ENCODE assay signal across 9 mouse cellular contexts in genomic region chr14:60790103-60790502, GRCm38 (mm10). TPM values are rescaled to one million over a fixed set of nuclear protein-coding genes. Genes with fewer than 3 reads are reported as not detected.
DNase-seq lines count a peak whose midpoint lies in the region; ATAC-seq and TF ChIP-seq lines count a peak whose summit lies in the region.
"Had no signal": no experiment of that assay in that cellular context is flagged by ENCODE, and none has a peak within 500 bp of the region (broad histone marks: within the 10 kb centered on the region; RNA-seq: fewer than 3 reads in every experiment).

No protein-coding gene starts in this region.

- H3K4me2 ChIP-seq in heart, embryonic 11.5 days: no peak overlapping the region
- H3K4me2 ChIP-seq in CH12.LX (ENCODE audit: insufficient read depth, low read depth, poor library complexity, severe bottlenecking): no peak overlapping the region
- no peak overlapping the region for H3K4me2 ChIP-seq in forebrain, embryonic 14.5 days (ENCODE audit: low read length)
- no peak overlapping the region for H3K4me2 ChIP-seq in kidney, embryonic 15.5 days
- H3K4me2 ChIP-seq: embryonic facial prominence, embryonic 12.5 days had no signal

- no peak overlapping the region for H3K9ac ChIP-seq in heart, adult 2 months (ENCODE audit: low read depth, low read length)
- no peak overlapping the region for H3K9ac ChIP-seq in heart, embryonic 11.5 days (ENCODE audit: low read depth, low read length)
- H3K9ac ChIP-seq in CH12.LX (ENCODE audit: insufficient read depth, low read depth): no peak overlapping the region
- no peak overlapping the region for H3K9ac ChIP-seq in forebrain, embryonic 14.5 days (ENCODE audit: low read length)
- no peak overlapping the region for H3K9ac ChIP-seq in kidney, embryonic 15.5 days
- H3K9ac ChIP-seq: embryonic facial prominence, embryonic 12.5 days had no signal

- no peaks in the 10 kb centered on the region for H3K36me3 ChIP-seq in heart, adult 2 months (ENCODE audit: control insufficient read depth, insufficient read depth, low read length)
- H3K36me3 ChIP-seq in heart, embryonic 11.5 days (ENCODE audit: control insufficient read depth, insufficient read depth, low read length): no peaks in the 10 kb centered on the region; the same call in 1 of the 2 replicates
- H3K36me3 ChIP-seq in CH12.LX (replicated peaks in 1 of 2; ENCODE audit: control insufficient read depth in 1 of 2, insufficient read depth in 1 of 2, low read length in 1 of 2): peaks cover 46 to 74% of the 10 kb centered on the region in 2 experiments
- peaks cover 34% of the 10 kb centered on the region for H3K36me3 ChIP-seq in forebrain, embryonic 14.5 days (ENCODE audit: control insufficient read depth, insufficient read depth, low read length)
- H3K36me3 ChIP-seq in kidney, embryonic 15.5 days: peaks cover 40% of the 10 kb centered on the region

- no peaks in the 10 kb centered on the region for H3K27me3 ChIP-seq in heart, adult 2 months (ENCODE audit: control insufficient read depth, insufficient read depth, low read length)
- no peaks in the 10 kb centered on the region for H3K27me3 ChIP-seq in heart, embryonic 11.5 days (ENCODE audit: control insufficient read depth, insufficient read depth, low read length)
- H3K27me3 ChIP-seq in CH12.LX (replicated peaks): no peaks in the 10 kb centered on the region
- H3K27me3 ChIP-seq in forebrain, embryonic 14.5 days (replicated peaks; ENCODE audit: control insufficient read depth, insufficient read depth, low read length): no peaks in the 10 kb centered on the region
- H3K27me3 ChIP-seq in kidney, embryonic 15.5 days: no peaks in the 10 kb centered on the region
- H3K27me3 ChIP-seq: embryonic facial prominence, embryonic 12.5 days had no signal

- no peak overlapping the region for H3K27ac ChIP-seq in heart, adult 2 months
- no peak overlapping the region for H3K27ac ChIP-seq in heart, embryonic 11.5 days (ENCODE audit: low read depth, low read length)
- H3K27ac ChIP-seq in CH12.LX (ENCODE audit: insufficient read depth, low read depth): no peak overlapping the region
- H3K27ac ChIP-seq in forebrain, embryonic 14.5 days (ENCODE audit: low read depth, low read length): no peak overlapping the region
- H3K27ac ChIP-seq in kidney, embryonic 15.5 days: no peak overlapping the region
- H3K27ac ChIP-seq: embryonic facial prominence, embryonic 12.5 days had no signal

- TF ChIP-seq CTCF in heart, adult 2 months (IDR thresholded peaks at IDR 0.05): peak; percentile 85
- TF ChIP-seq CTCF in CH12.LX (conservative IDR thresholded peaks at IDR 0.05 in 1 of 2, IDR thresholded peaks at IDR 0.05 in 1 of 2; ENCODE audit: low read depth in 2 of 2, low read length in 2 of 2): peak; percentile 68 to 84

- H3K79me2 ChIP-seq in heart, adult 2 months (replicated peaks; ENCODE audit: control insufficient read depth, insufficient read depth, low read length): no peaks in the 10 kb centered on the region
- H3K79me2 ChIP-seq in CH12.LX (replicated peaks; ENCODE audit: control insufficient read depth, extremely low read depth, insufficient read depth, poor library complexity, severe bottlenecking): peaks cover 8% of the 10 kb centered on the region

- TF ChIP-seq POLR2A in heart, adult 2 months (IDR thresholded peaks at IDR 0.05; ENCODE audit: insufficient read depth, low read depth, low read length): no peak
- no peak for TF ChIP-seq POLR2A in CH12.LX (IDR thresholded peaks at IDR 0.05; ENCODE audit: low read depth, low read length)

- H3K9me3 ChIP-seq in heart, embryonic 11.5 days (replicated peaks; ENCODE audit: control insufficient read depth, low read length): no peaks in the 10 kb centered on the region
- H3K9me3 ChIP-seq in CH12.LX (replicated peaks; ENCODE audit: low read length): no peaks in the 10 kb centered on the region
- no peaks in the 10 kb centered on the region for H3K9me3 ChIP-seq in forebrain, embryonic 14.5 days (replicated peaks; ENCODE audit: control insufficient read depth, low read length)
- H3K9me3 ChIP-seq in kidney, embryonic 15.5 days (replicated peaks): no peaks in the 10 kb centered on the region
- H3K9me3 ChIP-seq: embryonic facial prominence, embryonic 12.5 days had no signal

- peak; percentile 76 for TF ChIP-seq RAD21 in CH12.LX (IDR thresholded peaks at IDR 0.05; ENCODE audit: low read depth, low read length)

- no peak for ATAC-seq in heart, embryonic 11.5 days (replicated peaks; ENCODE audit: insufficient number of reproducible peaks, low FRiP score, low TSS enrichment)
- peak; percentile 48; the same call in 1 of the 2 replicates for ATAC-seq in forebrain, embryonic 14.5 days
- ATAC-seq in kidney, embryonic 15.5 days (replicated peaks; ENCODE audit: low FRiP score): peak; percentile 60; the same call in 1 of the 2 replicates

- intact Hi-C loops in heart, adult 2 months (cut with DNase I): no loop called here

- dilution Hi-C loops in CH12.LX (cut with MboI; ENCODE audit: extremely low pct_ligation_motif_present, extremely low pct_unique_long_range_greater_than_20kb, low sequenced_read_pairs): no loop called here

- no peak for TF ChIP-seq EP300 in heart, adult 2 months (IDR thresholded peaks at IDR 0.05; ENCODE audit: insufficient read depth, low read depth, low read length)
- no peak for TF ChIP-seq EP300 in CH12.LX (IDR thresholded peaks at IDR 0.05; ENCODE audit: low read length)

- no peak overlapping the region for H3K4me3 ChIP-seq in heart, adult 2 months
- no peak overlapping the region for H3K4me3 ChIP-seq in heart, embryonic 11.5 days (ENCODE audit: low read depth, low read length)
- H3K4me3 ChIP-seq in CH12.LX (replicated peaks in 1 of 3; ENCODE audit: low read depth in 2 of 3, low read length in 2 of 3, poor library complexity in 1 of 3): no peak overlapping the region
- H3K4me3 ChIP-seq in forebrain, embryonic 14.5 days (ENCODE audit: low read depth, low read length): no peak overlapping the region
- H3K4me3 ChIP-seq in kidney, embryonic 15.5 days (replicated peaks): no peak overlapping the region
- H3K4me3 ChIP-seq: embryonic facial prominence, embryonic 12.5 days had no signal

- 48% methylated on average over 3 of the region's 3 CpGs for whole genome bisulfite sequencing in heart, adult 2 months
- 50% methylated on average over 3 of the region's 3 CpGs for WGBS in heart, embryonic 11.5 days (ENCODE audit: insufficient replicate concordance)
- 37% methylated on average over 3 of the region's 3 CpGs for WGBS in forebrain, embryonic 14.5 days
- WGBS in kidney, embryonic 15.5 days: 36% methylated on average over 3 of the region's 3 CpGs

- in situ Hi-C loops in CH12.LX (cut with MboI; ENCODE audit: low pct_ligation_motif_present, low pct_unique_long_range_greater_than_20kb, low sequenced_read_pairs): loop anchor here (10.0 kb wide), 2 partner anchors 295 to 505 kb away; no protein-coding TSS in a partner anchor

- H3K4me1 ChIP-seq in heart, adult 2 months (ENCODE audit: control insufficient read depth, insufficient read depth, low read length): no peaks in the 10 kb centered on the region
- no peaks in the 10 kb centered on the region for H3K4me1 ChIP-seq in heart, embryonic 11.5 days (ENCODE audit: control insufficient read depth, insufficient read depth, low read length)
- H3K4me1 ChIP-seq in CH12.LX (ENCODE audit: control insufficient read depth in 1 of 2, insufficient read depth in 2 of 2): peaks cover 3 to 13% of the 10 kb centered on the region in 2 experiments; a peak in 3 of 4 replicates
- no peaks in the 10 kb centered on the region for H3K4me1 ChIP-seq in forebrain, embryonic 14.5 days (ENCODE audit: control insufficient read depth, insufficient read depth, low read length)
- peaks cover 10% of the 10 kb centered on the region for H3K4me1 ChIP-seq in kidney, embryonic 15.5 days

- peak in 1 of 2 experiments; percentile 36 for DNase-seq in heart, adult 2 months
- DNase-seq in CH12.LX (ENCODE audit: extremely low read depth): peak; percentile 69
- peak; percentile 46 for DNase-seq in c-Kit-positive CD71-positive TER-119-negative erythroid progenitor cells, embryonic 14.5 days (ENCODE audit: low read depth)
- DNase-seq in forebrain, embryonic 14.5 days (ENCODE audit: low spot score): peak; percentile 71
- peak; percentile 50 for DNase-seq in lung, postnatal 25 days (ENCODE audit: low spot score)
- peak; percentile 59 to 85 for DNase-seq in spleen, postnatal 4 days (ENCODE audit: low spot score in 2 of 2)

TF ChIP-seq in CH12.LX, 34 proteins besides CTCF, POLR2A, EP300 and RAD21:
- TF ChIP-seq SIN3A (IDR thresholded peaks at IDR 0.05; ENCODE audit: low read length): no peak
- TF ChIP-seq ETS1 (conservative IDR thresholded peaks at IDR 0.05; ENCODE audit: low read depth, low read length): no peak
- peak; percentile 68 for TF ChIP-seq SMC3 (IDR thresholded peaks at IDR 0.05; ENCODE audit: low read depth, low read length)
- 0 out of 2 replicates have a peak, but pooled peaks have one; percentile 29 for TF ChIP-seq MAZ (IDR thresholded peaks at IDR 0.05; ENCODE audit: low read depth, low read length)
- peak; percentile 18; the same call in 1 of the 2 replicates for TF ChIP-seq ZC3H11A (IDR thresholded peaks at IDR 0.05; ENCODE audit: low read depth, low read length)
- no peak for TF ChIP-seq NRF1 (IDR thresholded peaks at IDR 0.05; ENCODE audit: low read depth, low read length)

RNA-seq across cellular contexts. Expression of gene Mipep, which starts 5.7 kb away (rescaled TPM):
- total RNA-seq in heart, adult 2 months (2021): 10 to 100 TPM; 61.6 to 71.8 TPM
- polyA plus RNA-seq in heart, adult 2 months (2012; rRNA removed): 26.0 and 38.4 TPM in 2 replicates
- 26.0 and 29.9 TPM in 2 replicates for polyA plus RNA-seq in heart, embryonic 11.5 days (2014; fragmentation: Nextera tagmentation; extraction: Ambion mirVana)
- total RNA-seq in CH12.LX (2012; rRNA removed) (33.1 and 36.0 TPM in 2 replicates), CH12.LX (2014; rRNA removed) (37.2 and 41.7 TPM in 2 replicates)
- polyA plus RNA-seq in CH12.LX (2012; ENCODE audit: insufficient read length, low read depth): 35.1 and 36.6 TPM in 2 replicates
- 22.9 and 24.4 TPM in 2 replicates for polyA plus RNA-seq in forebrain, embryonic 14.5 days (2014; fragmentation: Nextera tagmentation; extraction: Ambion mirVana)
- polyA plus RNA-seq in kidney, embryonic 15.5 days (2015; fragmentation: Nextera tagmentation; extraction: Ambion mirVana): 22.5 and 24.2 TPM in 2 replicates

RNA-seq across cellular contexts. Expression of gene C1qtnf9, which starts 22.2 kb away (rescaled TPM):
- total RNA-seq in heart, adult 2 months (2021): 10 to 100 TPM; 44.0 to 45.5 TPM
- polyA plus RNA-seq in heart, adult 2 months (2012; rRNA removed): 27.8 and 59.4 TPM in 2 replicates
- polyA plus RNA-seq in heart, embryonic 11.5 days (2014; fragmentation: Nextera tagmentation; extraction: Ambion mirVana): not detected in 2 replicates
- total RNA-seq in CH12.LX (2012; rRNA removed): 0.08 TPM in 1 of 2 replicates, not detected in the other
- not detected in 2 replicates for total RNA-seq in CH12.LX (2014; rRNA removed)
- 0.20 and 0.26 TPM in 2 replicates for polyA plus RNA-seq in CH12.LX (2012; ENCODE audit: insufficient read length, low read depth)
- not detected in 2 replicates for polyA plus RNA-seq in forebrain, embryonic 14.5 days (2014; fragmentation: Nextera tagmentation; extraction: Ambion mirVana)
- polyA plus RNA-seq in kidney, embryonic 15.5 days (2015; fragmentation: Nextera tagmentation; extraction: Ambion mirVana): 0.48 and 0.57 TPM in 2 replicates

Comparison
In these comparisons a context has a peak if more than half of its experiments do, and no peak if none do; other contexts are left out.
1. RNA of gene C1qtnf9, which starts 22.2 kb away (polyA plus RNA-seq): 27.8 to 59.4 TPM in heart, adult 2 months; 0.48 to 0.57 TPM in kidney, embryonic 15.5 days, 0.20 to 0.26 TPM in CH12.LX, not detected in heart, embryonic 11.5 days and not detected in forebrain, embryonic 14.5 days; every median in the first group is over 10 times any median in the second.